In genomic region chr10:127509051-127509836, GRCm38 (mm10) we compare ENCODE assay signal across 7 mouse cellular contexts. TPM values are rescaled to one million over a fixed set of nuclear protein-coding genes. Genes with fewer than 3 reads are reported as not detected.
A peak's percentile ranks its signal among the peaks of the same experiment; 100 is the strongest.
DNase-seq lines count a peak whose midpoint lies in the region; ATAC-seq and TF ChIP-seq lines count a peak whose summit lies in the region.

No protein-coding gene starts in this region.

- intact Hi-C loops in heart, adult 2 months (cut with DNase I), result loop anchor here (1.0 kb wide), 1 partner anchor 29 kb away; no protein-coding TSS in a partner anchor

- peak overlapping the region; percentile 61 for H3K4me2 ChIP-seq in limb, embryonic 11.5 days (ENCODE audit: low read depth, severe bottlenecking)
- peak overlapping the region; percentile 89 for H3K4me2 ChIP-seq in midbrain, embryonic 14.5 days (ENCODE audit: low read length)

- no peak for TF ChIP-seq POLR2A in heart, adult 2 months (IDR thresholded peaks at IDR 0.05; ENCODE audit: insufficient read depth, low read depth, low read length)
- TF ChIP-seq POLR2A in kidney, adult 2 months (IDR thresholded peaks at IDR 0.05; ENCODE audit: low read depth, low read length), result no peak

- DNase-seq in adrenal gland, postnatal 25 days, result peak; percentile 86
- DNase-seq in embryonic facial prominence, embryonic 10.5 days (ENCODE audit: low spot score), result peak; percentile 96
- peak; percentile 76 to 86 for DNase-seq in heart, adult 2 months
- peak; percentile 85 for DNase-seq in kidney, adult 2 months
- DNase-seq in limb, embryonic 11.5 days (ENCODE audit: low spot score), result peak; percentile 98
- peak; percentile 98 for DNase-seq in midbrain, embryonic 14.5 days
- peak; percentile 73 for DNase-seq in spleen, adult 12 weeks (ENCODE audit: low spot score)

- H3K36me3 ChIP-seq in embryonic facial prominence, embryonic 10.5 days (replicated peaks), result no peaks in the 10 kb centered on the region; the same call in 1 of the 2 replicates
- no peaks in the 10 kb centered on the region for H3K36me3 ChIP-seq in heart, adult 2 months (ENCODE audit: control insufficient read depth, insufficient read depth, low read length)
- no peaks in the 10 kb centered on the region for H3K36me3 ChIP-seq in kidney, adult 2 months (ENCODE audit: control insufficient read depth, insufficient read depth, low read length)
- H3K36me3 ChIP-seq in limb, embryonic 11.5 days (ENCODE audit: control insufficient read depth, insufficient read depth, low read length), result no peaks in the 10 kb centered on the region; the same call in 1 of the 2 replicates
- 0 out of 2 replicates have a peak, but pooled peaks cover 4% of the 10 kb centered on the region for H3K36me3 ChIP-seq in midbrain, embryonic 14.5 days (ENCODE audit: control insufficient read depth, insufficient read depth, low read length)

- TF ChIP-seq EP300 in heart, adult 2 months (IDR thresholded peaks at IDR 0.05; ENCODE audit: insufficient read depth, low read depth, low read length), result 0 out of 2 replicates have a peak, but pooled peaks have one; percentile 38

- no peaks in the 10 kb centered on the region for H3K79me2 ChIP-seq in heart, adult 2 months (replicated peaks; ENCODE audit: control insufficient read depth, insufficient read depth, low read length)

- peak overlapping the region; percentile 60 for H3K4me3 ChIP-seq in embryonic facial prominence, embryonic 10.5 days
- peak overlapping the region; percentile 18 for H3K4me3 ChIP-seq in heart, adult 2 months
- H3K4me3 ChIP-seq in kidney, adult 2 months (ENCODE audit: insufficient read depth, low read depth, low read length), result peak overlapping the region; percentile 26; the same call in 1 of the 2 replicates
- H3K4me3 ChIP-seq in limb, embryonic 11.5 days (ENCODE audit: low read depth, low read length), result peak overlapping the region; percentile 31
- peak overlapping the region; percentile 38 for H3K4me3 ChIP-seq in midbrain, embryonic 14.5 days (replicated peaks; ENCODE audit: low read depth, low read length)

- ATAC-seq in limb, embryonic 11.5 days (ENCODE audit: insufficient number of reproducible peaks, low FRiP score, low TSS enrichment, low read depth), result peak; percentile 41; the same call in 1 of the 2 replicates
- peak; percentile 75 for ATAC-seq in midbrain, embryonic 14.5 days (ENCODE audit: low FRiP score, low TSS enrichment)

- H3K4me1 ChIP-seq in embryonic facial prominence, embryonic 10.5 days, result peaks cover 64% of the 10 kb centered on the region
- H3K4me1 ChIP-seq in heart, adult 2 months (ENCODE audit: control insufficient read depth, insufficient read depth, low read length), result peaks cover 4% of the 10 kb centered on the region; the same call in 1 of the 2 replicates
- H3K4me1 ChIP-seq in kidney, adult 2 months (ENCODE audit: control insufficient read depth, insufficient read depth, low read length), result no peaks in the 10 kb centered on the region
- H3K4me1 ChIP-seq in limb, embryonic 11.5 days (ENCODE audit: control insufficient read depth, insufficient read depth, low read length), result peaks cover 53% of the 10 kb centered on the region
- H3K4me1 ChIP-seq in midbrain, embryonic 14.5 days (ENCODE audit: control insufficient read depth, insufficient read depth, low read length), result peaks cover 54% of the 10 kb centered on the region

- H3K27ac ChIP-seq in embryonic facial prominence, embryonic 10.5 days (replicated peaks), result peak overlapping the region; percentile 70
- H3K27ac ChIP-seq in heart, adult 2 months, result no peak overlapping the region
- no peak overlapping the region for H3K27ac ChIP-seq in kidney, adult 2 months (ENCODE audit: insufficient read depth, low read depth, low read length)
- H3K27ac ChIP-seq in limb, embryonic 11.5 days (replicated peaks; ENCODE audit: low read depth, low read length), result no peak overlapping the region
- H3K27ac ChIP-seq in midbrain, embryonic 14.5 days (replicated peaks; ENCODE audit: low read depth, low read length), result peak overlapping the region; percentile 99

- H3K27me3 ChIP-seq in embryonic facial prominence, embryonic 10.5 days (replicated peaks; ENCODE audit: low read depth, poor library complexity, severe bottlenecking), result peaks cover 88% of the 10 kb centered on the region
- peaks cover 2% of the 10 kb centered on the region; the same call in 1 of the 2 replicates for H3K27me3 ChIP-seq in heart, adult 2 months (ENCODE audit: control insufficient read depth, insufficient read depth, low read length)
- H3K27me3 ChIP-seq in kidney, adult 2 months (replicated peaks; ENCODE audit: control insufficient read depth, insufficient read depth, low read length), result 0 out of 2 replicates have a peak, but pooled peaks cover 1% of the 10 kb centered on the region
- peaks cover 43% of the 10 kb centered on the region for H3K27me3 ChIP-seq in limb, embryonic 11.5 days (ENCODE audit: control insufficient read depth, insufficient read depth, low read length)
- H3K27me3 ChIP-seq in midbrain, embryonic 14.5 days (ENCODE audit: control insufficient read depth, insufficient read depth, low read length), result peaks cover 9% of the 10 kb centered on the region

- under 1% methylated on average over 35 of the region's 35 CpGs for WGBS in embryonic facial prominence, embryonic 10.5 days
- 3% methylated on average over 35 of the region's 35 CpGs for WGBS in heart, adult 2 months
- WGBS in kidney, adult 2 months, result 2% methylated on average over 35 of the region's 35 CpGs
- WGBS in limb, embryonic 11.5 days, result 0% methylated on average over 35 of the region's 35 CpGs
- WGBS in midbrain, embryonic 14.5 days, result under 1% methylated on average over 35 of the region's 35 CpGs

- H3K9ac ChIP-seq in heart, adult 2 months (ENCODE audit: low read depth, low read length), result no peak overlapping the region; the same call in 1 of the 2 replicates
- H3K9ac ChIP-seq in limb, embryonic 11.5 days (ENCODE audit: low read length), result peak overlapping the region; percentile 27; the same call in 1 of the 2 replicates
- peak overlapping the region; percentile 37; the same call in 1 of the 2 replicates for H3K9ac ChIP-seq in midbrain, embryonic 14.5 days (replicated peaks; ENCODE audit: low read length)

- H3K9me3 ChIP-seq in embryonic facial prominence, embryonic 10.5 days, result no peaks in the 10 kb centered on the region
- no peaks in the 10 kb centered on the region for H3K9me3 ChIP-seq in limb, embryonic 11.5 days (ENCODE audit: control insufficient read depth, low read length)
- H3K9me3 ChIP-seq in midbrain, embryonic 14.5 days (ENCODE audit: control insufficient read depth, low read length), result no peaks in the 10 kb centered on the region

- peak; percentile 77 for TF ChIP-seq CTCF in heart, adult 2 months (IDR thresholded peaks at IDR 0.05)
- TF ChIP-seq CTCF in kidney, adult 2 months (conservative IDR thresholded peaks at IDR 0.05; ENCODE audit: insufficient read depth, insufficient read length, low read depth, low read length), result peak; percentile 80

RNA-seq across cellular contexts. Expression of gene Ndufa4l2, which starts 5.5 kb away (rescaled TPM):
- total RNA-seq in adrenal gland, postnatal 25 days (2021), result 43.2 and 50.0 TPM in 2 replicates
- polyA plus RNA-seq in embryonic facial prominence, embryonic 10.5 days (2016; fragmentation: Nextera tagmentation; extraction: Ambion mirVana), result 2.2 and 4.5 TPM in 2 replicates
- 10 to 100 TPM; 20.1 to 27.9 TPM for total RNA-seq in heart, adult 2 months (2021)
- polyA plus RNA-seq in heart, adult 2 months (2012; rRNA removed), result 45.1 and 64.4 TPM in 2 replicates
- 24.4 and 27.4 TPM in 2 replicates for polyA plus RNA-seq in kidney, adult 2 months (2012; rRNA removed)
- polyA plus RNA-seq in limb, embryonic 11.5 days (2014; fragmentation: Nextera tagmentation; extraction: Ambion mirVana), result 0.48 and 0.96 TPM in 2 replicates
- polyA plus RNA-seq in midbrain, embryonic 14.5 days (2014; fragmentation: Nextera tagmentation; extraction: Ambion mirVana), result 14.2 and 18.6 TPM in 2 replicates

RNA-seq across cellular contexts. Expression of gene Stac3, which starts 7.8 kb away (rescaled TPM):
- total RNA-seq in adrenal gland, postnatal 25 days (2021), result 2.8 and 4.9 TPM in 2 replicates
- polyA plus RNA-seq in embryonic facial prominence, embryonic 10.5 days (2016; fragmentation: Nextera tagmentation; extraction: Ambion mirVana), result 0.57 and 0.58 TPM in 2 replicates
- total RNA-seq in heart, adult 2 months (2021), result 1 to 10 TPM in 1 of 2 experiments, under 1 TPM in 1; 0.21 to 1.2 TPM
- polyA plus RNA-seq in heart, adult 2 months (2012; rRNA removed), result 0.86 and 1.7 TPM in 2 replicates
- 1.2 and 3.0 TPM in 2 replicates for polyA plus RNA-seq in kidney, adult 2 months (2012; rRNA removed)
- polyA plus RNA-seq in limb, embryonic 11.5 days (2014; fragmentation: Nextera tagmentation; extraction: Ambion mirVana), result 0.21 and 0.34 TPM in 2 replicates
- polyA plus RNA-seq in midbrain, embryonic 14.5 days (2014; fragmentation: Nextera tagmentation; extraction: Ambion mirVana), result 0.32 and 1.0 TPM in 2 replicates

RNA-seq across cellular contexts. Expression of gene Shmt2, which starts 13.0 kb away (rescaled TPM):
- 56.3 and 61.1 TPM in 2 replicates for total RNA-seq in adrenal gland, postnatal 25 days (2021)
- 110 and 129 TPM in 2 replicates for polyA plus RNA-seq in embryonic facial prominence, embryonic 10.5 days (2016; fragmentation: Nextera tagmentation; extraction: Ambion mirVana)
- total RNA-seq in heart, adult 2 months (2021), result 10 to 100 TPM; 42.6 to 43.4 TPM
- polyA plus RNA-seq in heart, adult 2 months (2012; rRNA removed), result 60.9 and 67.0 TPM in 2 replicates
- polyA plus RNA-seq in kidney, adult 2 months (2012; rRNA removed), result 232 and 274 TPM in 2 replicates
- polyA plus RNA-seq in limb, embryonic 11.5 days (2014; fragmentation: Nextera tagmentation; extraction: Ambion mirVana), result 102 and 104 TPM in 2 replicates
- polyA plus RNA-seq in midbrain, embryonic 14.5 days (2014; fragmentation: Nextera tagmentation; extraction: Ambion mirVana), result 48.9 and 50.7 TPM in 2 replicates

RNA-seq across cellular contexts. Expression of gene Nxph4, which starts 25.1 kb away (rescaled TPM):
- 8.3 and 10.0 TPM in 2 replicates for total RNA-seq in adrenal gland, postnatal 25 days (2021)
- polyA plus RNA-seq in embryonic facial prominence, embryonic 10.5 days (2016; fragmentation: Nextera tagmentation; extraction: Ambion mirVana), result 5.2 and 9.7 TPM in 2 replicates
- under 1 TPM; 0.34 to 0.68 TPM for total RNA-seq in heart, adult 2 months (2021)
- 0.39 and 0.41 TPM in 2 replicates for polyA plus RNA-seq in heart, adult 2 months (2012; rRNA removed)
- 2.0 and 2.2 TPM in 2 replicates for polyA plus RNA-seq in kidney, adult 2 months (2012; rRNA removed)
- 0.95 and 1.2 TPM in 2 replicates for polyA plus RNA-seq in limb, embryonic 11.5 days (2014; fragmentation: Nextera tagmentation; extraction: Ambion mirVana)
- 106 and 134 TPM in 2 replicates for polyA plus RNA-seq in midbrain, embryonic 14.5 days (2014; fragmentation: Nextera tagmentation; extraction: Ambion mirVana)

Comparison
In these comparisons a context has a peak if more than half of its experiments do, and no peak if none do; other contexts are left out.
1. H3K27ac ChIP-seq: peak in embryonic facial prominence, embryonic 10.5 days (single experiment) and midbrain, embryonic 14.5 days (single experiment); none in heart, adult 2 months (single experiment), kidney, adult 2 months (single experiment) and limb, embryonic 11.5 days (single experiment).
2. Peak in every context shown above with its lines, with median percentiles within 50 percentile points of each other: DNase-seq and H3K4me3 ChIP-seq.